Mouse (Mus musculus): Measurements from ENCODE around the gene Gm9970.

- TF ChIP-seq CTCF (IDR thresholded peaks at IDR 0.05; ENCODE audit: low read depth) (no peak), EP300 (IDR thresholded peaks at IDR 0.05; ENCODE audit: low read depth) (no peak)
Measured at GRCm38 (mm10) chr5:31252795-31253545, 11.9 kb upstream of the Gm9970 start.
